Mouse (Mus musculus) neural tube, embryonic 15.5 days (tissue): ENCODE measurements around the gene Olfr1006. TPM values are rescaled to one million over a fixed set of nuclear protein-coding genes. Genes with fewer than 3 reads are reported as not detected.
"Not testable (repeated sequence)": the region's sequence is repeated elsewhere in the genome, so short reads cannot be mapped to it uniquely, and the experiment has no call there.

Source experiments
- ATAC-seq: fragments of 200-750 bp; cut with Nextera tagmentation; 2 replicates; pipeline ENCODE4 v1.8.0; 2017; ENCODE audit warnings: mild to moderate bottlenecking, moderate TSS enrichment, moderate library complexity; ENCODE audit not compliant: low FRiP score
- H3K27ac ChIP-seq: fragments of 300-500 bp; sonication (generic); replicated peaks from 2 replicates; pipeline ENCODE4 v1.5.1; 2015; ENCODE audit warnings: mild to moderate bottlenecking, inconsistent platforms
- H3K27me3 ChIP-seq: fragments of 300-500 bp; sonication (generic); replicated peaks from 2 replicates; pipeline ENCODE4 v1.6.1; 2015; ENCODE audit warnings: inconsistent platforms
- H3K36me3 ChIP-seq: fragments of 300-500 bp; sonication (generic); 2 replicates; pipeline ENCODE4 v1.6.1; 2015; ENCODE audit warnings: inconsistent platforms
- H3K4me1 ChIP-seq: fragments of 300-500 bp; sonication (generic); 2 replicates; pipeline ENCODE4 v1.6.1; 2015; ENCODE audit warnings: inconsistent platforms
- H3K4me2 ChIP-seq: fragments of 300-500 bp; sonication (generic); 2 replicates; pipeline ENCODE4 v1.6.1; 2015; ENCODE audit warnings: inconsistent platforms, mild to moderate bottlenecking, moderate library complexity
- H3K4me3 ChIP-seq: fragments of 300-500 bp; sonication (generic); replicated peaks from 2 replicates; pipeline ENCODE4 v1.5.1; 2015; ENCODE audit warnings: mild to moderate bottlenecking, inconsistent platforms
- H3K9ac ChIP-seq: fragments of 300-500 bp; sonication (generic); replicated peaks from 2 replicates; pipeline ENCODE4 v1.6.1; 2015; ENCODE audit warnings: mild to moderate bottlenecking, inconsistent platforms
- H3K9me3 ChIP-seq: fragments of 300-500 bp; sonication (generic); replicated peaks from 2 replicates; pipeline ENCODE4 v1.6.1; 2016; ENCODE audit warnings: inconsistent platforms
- WGBS: fragments of 180-500 bp; shearing (Covaris S2); methylation state at CpG from one replicate; pipeline ENCODE4 v1.1.7; 2015; ENCODE audit warnings: mixed read lengths; 5-methylcytosine and 5-hydroxymethylcytosine counted together
- polyA plus RNA-seq: library from polyadenylated mRNA; unstranded; fragments of >200 nt; fragmentation: Nextera tagmentation; extraction: Ambion mirVana; gene quantifications from 2 replicates; pipeline ENCODE4 v1.2.1, GENCODE M21; 2015

Gene Olfr1006
- polyA plus RNA-seq = not detected in 2 replicates

DNA sequence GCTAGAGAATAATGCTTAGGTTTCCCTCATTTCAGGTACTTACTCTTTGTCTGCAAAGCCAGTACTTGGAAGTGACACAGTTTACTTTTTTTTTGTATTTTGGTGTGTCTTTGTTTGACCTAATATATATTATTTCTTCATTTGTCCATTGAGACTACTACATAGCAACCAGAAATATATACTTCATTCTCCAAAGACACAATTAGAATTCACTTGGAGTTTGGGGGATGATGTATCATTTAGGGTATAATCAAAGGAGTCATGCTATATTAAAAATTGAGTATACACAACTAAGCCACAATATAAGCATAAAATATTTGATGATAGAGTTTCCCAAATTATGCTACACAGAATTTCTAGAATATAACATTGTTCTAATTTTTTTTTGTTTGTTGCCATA is at the start of gene Olfr1006:
Gene Olfr1006 (minus strand): TSS at position 101 of the 400 bp plus-strand sequence.
- ATAC-seq = no peak
- H3K4me1 ChIP-seq = no peaks in the 10 kb centered on the region
- H3K36me3 ChIP-seq = no peaks in the 10 kb centered on the region
- no peak within 1 kb of the TSS for H3K9ac ChIP-seq
- H3K9me3 ChIP-seq = no peaks in the 10 kb centered on the region
- H3K27me3 ChIP-seq = no peaks in the 10 kb centered on the region
- H3K4me2 ChIP-seq = no peak within 1 kb of the TSS
- H3K4me3 ChIP-seq = no peak within 1 kb of the TSS
- H3K27ac ChIP-seq = no peak within 1 kb of the TSS

DNA sequence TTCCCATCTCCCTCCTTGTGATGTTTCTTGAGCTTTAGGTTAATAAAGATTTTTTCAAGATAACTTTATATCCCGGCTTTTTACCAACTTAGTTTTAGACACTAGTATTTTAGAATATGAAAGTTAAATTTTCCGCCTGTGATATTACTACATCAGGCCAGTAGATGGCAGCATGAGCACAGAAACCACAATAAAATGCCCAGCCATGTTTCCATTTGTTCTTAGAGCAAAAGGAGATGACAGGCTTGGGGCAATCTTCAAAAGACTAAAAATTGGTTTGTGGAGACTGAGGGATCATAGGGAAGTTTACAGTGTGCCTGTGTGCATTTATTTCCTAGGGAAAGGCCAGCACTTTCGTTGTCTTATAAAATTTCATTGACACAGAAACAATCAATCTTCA is 47.2 kb upstream of the Olfr1006 start:
- Histone ChIP-seq H3K4me3 (no peak overlapping the region), H3K4me2 (no peak overlapping the region), H3K9ac (no peak overlapping the region), H3K27me3 (no peaks in the 10 kb centered on the region), H3K27ac (no peak overlapping the region), H3K9me3 (no peaks in the 10 kb centered on the region), H3K4me1 (no peaks in the 10 kb centered on the region), H3K36me3 (no peaks in the 10 kb centered on the region)
- 10% methylated on average over 3 of the region's 3 CpGs for WGBS
- no peak; the same call in 1 of the 2 replicates for ATAC-seq

DNA sequence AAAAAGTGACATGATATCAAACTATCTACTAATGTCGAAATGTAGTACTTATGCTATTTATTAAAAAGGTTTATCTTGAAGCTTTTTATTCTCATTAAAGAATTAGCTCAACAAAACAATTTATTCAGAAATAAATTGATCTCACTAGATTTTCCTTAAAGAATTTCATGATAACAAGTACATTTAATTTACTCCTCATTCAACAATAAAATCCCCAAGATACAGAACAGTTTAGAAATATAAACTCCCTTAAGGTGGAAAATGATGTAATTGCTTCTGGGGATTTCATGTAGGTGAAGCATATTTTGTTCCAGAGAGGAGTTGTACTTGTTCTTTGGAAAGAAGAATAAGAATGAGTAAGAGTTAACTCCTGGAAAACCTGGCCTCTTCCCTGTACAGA is 36.6 kb upstream of the Olfr1006 start, which contains the start of gene Olfr1009:
Gene Olfr1009 (plus strand): TSS at position 301 of the 400 bp plus-strand sequence.
- Histone ChIP-seq H3K36me3 (no peaks in the 10 kb centered on the region), H3K9me3 (no peaks in the 10 kb centered on the region), H3K4me1 (no peaks in the 10 kb centered on the region), H3K4me3 (no peak within 1 kb of the TSS), H3K27ac (no peak within 1 kb of the TSS), H3K9ac (no peak within 1 kb of the TSS), H3K27me3 (no peaks in the 10 kb centered on the region), H3K4me2 (no peak within 1 kb of the TSS)
- no peak for ATAC-seq
- WGBS = 84% methylated on average over 1 of the region's 1 CpGs

DNA sequence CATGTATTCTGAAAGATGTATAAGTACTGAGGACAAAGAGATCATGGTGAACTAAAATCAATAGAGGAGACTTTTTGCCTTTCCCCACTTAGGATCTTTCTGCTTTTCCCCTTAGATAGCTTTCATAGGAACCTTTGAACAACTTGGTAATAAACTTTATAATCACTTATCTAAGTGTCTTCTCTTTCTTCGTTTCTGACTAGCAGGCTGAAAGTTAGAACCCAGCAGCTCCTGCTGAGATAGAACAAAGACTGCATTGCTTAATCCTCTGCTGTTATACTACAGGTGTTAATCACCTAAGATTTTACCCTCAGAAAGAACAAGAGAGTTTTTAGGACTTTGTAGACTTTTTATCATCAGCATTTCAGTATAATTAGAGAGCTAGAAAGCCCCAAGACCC is 32.6 kb upstream of the Olfr1006 start:
- H3K27me3 ChIP-seq = no peaks in the 10 kb centered on the region
- H3K36me3 ChIP-seq = no peaks in the 10 kb centered on the region
- no peaks in the 10 kb centered on the region for H3K9me3 ChIP-seq
- ATAC-seq = no peak
- WGBS = 8% methylated on average over 1 of the region's 1 CpGs
- H3K27ac ChIP-seq = no peak overlapping the region
- H3K9ac ChIP-seq = no peak overlapping the region
- H3K4me2 ChIP-seq = no peak overlapping the region
- H3K4me3 ChIP-seq = no peak overlapping the region
- H3K4me1 ChIP-seq = no peaks in the 10 kb centered on the region

DNA sequence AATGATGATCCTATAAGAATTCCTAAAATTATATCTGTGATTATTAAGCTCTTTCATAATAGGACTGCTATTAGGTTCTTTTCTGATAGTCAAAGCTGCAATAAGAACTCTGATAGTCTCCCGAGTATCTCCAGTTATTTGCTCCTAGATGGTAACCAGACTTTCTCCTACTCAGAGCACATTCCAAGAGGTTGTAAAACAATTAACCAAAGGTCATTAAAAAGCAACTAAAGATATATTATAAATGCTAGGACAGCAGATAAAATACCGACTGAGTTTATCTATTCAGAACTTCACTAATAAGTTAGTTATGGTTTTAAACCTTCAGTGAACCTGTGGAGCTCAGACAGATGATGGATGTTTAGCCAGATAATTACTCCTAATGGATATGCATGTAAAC is 32.1 kb upstream of the Olfr1006 start:
- not testable (repeated sequence) for H3K9ac ChIP-seq, H3K4me2 ChIP-seq, H3K4me1 ChIP-seq, H3K27ac ChIP-seq, H3K4me3 ChIP-seq, ATAC-seq, H3K9me3 ChIP-seq, H3K27me3 ChIP-seq, H3K36me3 ChIP-seq
- 39% methylated on average over 2 of the region's 2 CpGs for WGBS

DNA sequence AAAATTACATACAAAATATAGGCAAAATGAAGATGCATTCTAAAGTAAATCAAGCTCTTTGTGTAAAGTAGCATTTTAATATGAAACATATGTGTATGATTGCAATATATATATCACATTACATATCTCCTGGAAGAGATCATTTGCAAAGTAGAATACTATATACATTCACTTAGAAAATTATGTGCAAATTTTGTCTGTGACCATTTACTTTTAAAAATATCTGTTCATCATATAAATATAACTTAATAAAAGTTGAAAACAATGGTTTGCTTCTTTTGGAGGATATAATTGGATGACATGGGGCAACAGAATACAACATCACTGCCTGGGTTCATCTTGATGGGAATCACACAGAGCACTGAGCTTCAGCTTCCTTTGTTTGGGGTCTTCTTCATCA is 10.6 kb upstream of the Olfr1006 start, which contains the start of gene Olfr1008:
Gene Olfr1008 (plus strand): TSS at position 301 of the 400 bp plus-strand sequence.
- no peaks in the 10 kb centered on the region for H3K4me1 ChIP-seq
- no peak within 1 kb of the TSS for H3K27ac ChIP-seq
- H3K36me3 ChIP-seq = no peaks in the 10 kb centered on the region
- H3K9me3 ChIP-seq = no peaks in the 10 kb centered on the region
- H3K9ac ChIP-seq = no peak within 1 kb of the TSS
- no peaks in the 10 kb centered on the region for H3K27me3 ChIP-seq
- ATAC-seq = no peak
- no peak within 1 kb of the TSS for H3K4me2 ChIP-seq
- H3K4me3 ChIP-seq = no peak within 1 kb of the TSS

DNA sequence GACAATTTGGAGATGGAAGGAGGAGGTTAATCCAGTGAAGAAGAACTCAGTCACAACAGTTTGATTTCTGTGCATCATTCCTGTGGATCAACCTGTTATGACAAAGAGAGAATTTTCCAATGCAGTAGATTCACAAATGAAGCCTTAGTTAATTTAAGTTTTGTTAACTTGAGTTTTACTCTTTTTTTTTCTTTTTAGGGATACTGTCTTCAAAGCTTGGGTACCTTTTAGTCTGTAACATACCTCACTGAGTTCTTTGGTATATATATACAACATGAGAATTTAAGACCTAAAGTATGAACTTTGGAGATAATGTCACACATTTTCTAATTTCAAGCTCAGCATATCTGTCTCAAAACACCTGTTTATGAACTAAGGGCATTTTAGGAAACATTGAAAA is 14.2 kb downstream of the Olfr1006 start, which contains the start of gene Olfr154:
Gene Olfr154 (minus strand): TSS at position 101 of the 400 bp plus-strand sequence.
- H3K9ac ChIP-seq, ATAC-seq, H3K36me3 ChIP-seq, H3K27ac ChIP-seq, H3K4me2 ChIP-seq, H3K4me1 ChIP-seq, H3K9me3 ChIP-seq, H3K27me3 ChIP-seq, H3K4me3 ChIP-seq: not testable (repeated sequence)

DNA sequence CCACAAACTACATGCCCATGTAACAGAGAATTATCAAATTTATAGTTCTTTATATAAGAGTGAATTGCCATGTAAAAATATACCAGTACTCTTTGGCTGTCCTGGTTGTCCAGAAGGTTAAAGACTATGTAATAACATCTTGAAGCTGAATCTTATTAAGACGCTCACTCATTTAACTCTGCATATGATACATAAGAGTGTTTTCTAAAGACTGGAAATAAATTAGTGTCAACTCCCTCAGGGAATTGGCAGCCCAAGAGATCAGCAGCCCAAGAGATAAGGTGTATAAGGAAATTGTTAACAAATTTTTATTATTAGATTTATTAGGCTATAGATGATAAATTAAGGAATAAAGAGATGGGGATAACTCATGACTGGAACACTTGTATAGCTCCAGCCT is 28.0 kb downstream of the Olfr1006 start, which contains the start of gene Olfr1002:
Gene Olfr1002 (minus strand): TSS at position 101 of the 400 bp plus-strand sequence.
- no peak within 1 kb of the TSS for H3K9ac ChIP-seq
- no peaks in the 10 kb centered on the region for H3K36me3 ChIP-seq
- no peaks in the 10 kb centered on the region for H3K4me1 ChIP-seq
- no peak within 1 kb of the TSS for H3K4me3 ChIP-seq
- H3K27me3 ChIP-seq = no peaks in the 10 kb centered on the region
- ATAC-seq = no peak
- 92% methylated on average over 1 of the region's 1 CpGs for WGBS
- H3K4me2 ChIP-seq = no peak within 1 kb of the TSS
- H3K27ac ChIP-seq = no peak within 1 kb of the TSS
- no peaks in the 10 kb centered on the region for H3K9me3 ChIP-seq

Other genes starting within 250 kb of the Olfr1006 start
- not detected in 2 replicates for gene Olfr994, start 242.3 kb downstream of the Olfr1006 start, polyA plus RNA-seq
- gene Olfr995, start 235.1 kb downstream of the Olfr1006 start, polyA plus RNA-seq = not detected in 2 replicates
- gene 4833423E24Rik, start 159.7 kb downstream of the Olfr1006 start, polyA plus RNA-seq = 0.29 and 0.88 TPM in 2 replicates
- not detected in 2 replicates for gene Olfr996, start 99.6 kb downstream of the Olfr1006 start, polyA plus RNA-seq
- not detected in 2 replicates for gene Olfr998, start 89.8 kb downstream of the Olfr1006 start, polyA plus RNA-seq
- gene Olfr1000, start 66.9 kb downstream of the Olfr1006 start, polyA plus RNA-seq = not detected in 2 replicates
- gene Olfr1002, start 28.1 kb downstream of the Olfr1006 start, polyA plus RNA-seq = not detected in 2 replicates
- not detected in 2 replicates for gene Olfr154, start 14.3 kb downstream of the Olfr1006 start, polyA plus RNA-seq
- not detected in 2 replicates for gene Olfr1008, start 10.7 kb upstream of the Olfr1006 start, polyA plus RNA-seq
- gene Olfr1009, start 36.7 kb upstream of the Olfr1006 start, polyA plus RNA-seq = not detected in 2 replicates
- gene Olfr1012, start 84.0 kb upstream of the Olfr1006 start, polyA plus RNA-seq = not detected in 2 replicates
- not detected in 2 replicates for gene Olfr1013, start 88.3 kb upstream of the Olfr1006 start, polyA plus RNA-seq
- gene Olfr1014, start 93.9 kb upstream of the Olfr1006 start, polyA plus RNA-seq = not detected in 2 replicates
- gene Olfr1015, start 103.2 kb upstream of the Olfr1006 start, polyA plus RNA-seq = not detected in 2 replicates
- not detected in 2 replicates for gene Olfr1016, start 123.8 kb upstream of the Olfr1006 start, polyA plus RNA-seq
- not detected in 2 replicates for gene Olfr1018, start 139.7 kb upstream of the Olfr1006 start, polyA plus RNA-seq
- not detected in 2 replicates for gene Olfr1019, start 166.7 kb upstream of the Olfr1006 start, polyA plus RNA-seq
- gene Olfr1020, start 168.3 kb upstream of the Olfr1006 start, polyA plus RNA-seq = not detected in 2 replicates
- gene Olfr1022, start 189.8 kb upstream of the Olfr1006 start, polyA plus RNA-seq = not detected in 2 replicates
- gene Olfr1023, start 206.9 kb upstream of the Olfr1006 start, polyA plus RNA-seq = not detected in 2 replicates
- gene Olfr1024, start 226.3 kb upstream of the Olfr1006 start, polyA plus RNA-seq = not detected in 2 replicates
- gene Olfr1025-ps1, start 236.4 kb upstream of the Olfr1006 start, polyA plus RNA-seq = not detected in 2 replicates
- not detected in 2 replicates for gene Olfr1026, start 242.8 kb upstream of the Olfr1006 start, polyA plus RNA-seq